Mouse (Mus musculus): Measurements from ENCODE around the gene Vmn1r112.
"Not testable (repeated sequence)": the region's sequence is repeated elsewhere in the genome, so short reads cannot be mapped to it uniquely, and the experiment has no call there.

The Vmn1r112 gene

GRCm38 (mm10) chr7:20770885-20771284, at the start of gene Vmn1r112:
Gene Vmn1r112, plus strand, starts transcription at chr7:20771185.
- in situ Hi-C loops (cut with MboI, MseI) = loop anchor here (10.0 kb wide), 1 partner anchor 1994 kb away; the partner anchor contains the start of gene Vmn1r157

GRCm38 (mm10) chr7:20730524-20730923, 40.5 kb upstream of the Vmn1r112 start, which contains the start of gene Gm10668:
Gene Gm10668, minus strand, starts transcription at chr7:20730624.
- in situ Hi-C loops (cut with MboI, MseI) = not testable (repeated sequence)

- in situ Hi-C loops (cut with MboI, MseI) = loop anchor here (25.0 kb wide), 2 partner anchors 500 to 825 kb away; partner anchors contain the start of gene Vmn1r132
Observed at GRCm38 (mm10) chr7:20786985-20787384, 16.0 kb downstream of the Vmn1r112 start, which contains the start of gene Vmn1r113. Gene Vmn1r113, plus strand, starts transcription at chr7:20787285.

DNA sequence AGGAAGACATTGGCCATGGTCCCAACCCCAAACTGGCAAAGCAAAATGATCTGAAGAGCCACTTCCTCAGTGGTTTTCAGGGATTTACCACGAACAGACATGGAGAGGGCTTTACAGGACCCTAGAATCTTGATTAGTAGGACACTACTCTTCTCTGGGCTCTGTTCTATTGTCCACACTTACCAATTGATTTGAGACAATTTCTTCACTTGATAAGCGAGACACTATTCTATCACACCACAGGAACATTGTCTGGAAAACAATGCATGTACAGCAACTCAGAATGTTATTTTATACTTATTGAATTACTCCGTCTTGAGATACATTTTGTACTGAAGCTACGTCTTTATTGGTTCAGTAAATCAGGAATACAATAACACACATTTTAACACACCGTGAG, 41.1 kb downstream of the Vmn1r112 start, which contains the start of gene Vmn1r114:
TSS of gene Vmn1r114 (minus strand) at position 101 of the 400 bp plus-strand sequence.
- in situ Hi-C loops (cut with MboI, MseI) = loop anchor here (25.0 kb wide), 1 partner anchor 300 kb away; no protein-coding TSS in a partner anchor
